Mouse (Mus musculus) cerebellum, adult 18-20 months (tissue): ENCODE data around the gene Vmn2r89.
"Not testable (repeated sequence)": the region's sequence is repeated elsewhere in the genome, so short reads cannot be mapped to it uniquely, and the experiment has no call there.

Experiments used
- DNase-seq, 2 experiments: peaks; one replicate each; pipeline ENCODE4 v3.0.0; 2021

Gene Vmn2r89

DNA sequence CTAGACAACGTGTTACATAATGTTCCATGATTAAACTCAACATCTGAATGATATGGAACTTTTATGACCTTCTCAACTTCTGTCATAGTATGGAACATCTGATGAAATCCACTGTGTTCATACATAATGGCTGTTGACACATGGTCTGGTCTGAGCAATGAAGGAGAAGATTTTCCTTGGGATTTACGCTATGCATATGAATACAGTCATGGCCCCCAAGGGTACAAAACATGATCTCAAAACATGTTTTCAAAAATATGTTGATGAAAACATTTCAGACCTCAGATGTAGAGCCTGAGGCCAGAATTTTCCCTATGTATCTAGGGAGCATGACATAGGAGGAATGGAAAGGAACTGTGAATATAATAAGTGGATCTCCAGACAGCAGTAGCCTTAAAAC lies at the start of gene Vmn2r89:
Gene Vmn2r89, plus strand, starts transcription at position 301 of the 400 bp plus-strand sequence.
- DNase-seq, result not testable (repeated sequence)

- DNase-seq, result no peak
These were observed 41.1 kb upstream of the Vmn2r89 start, which contains the start of gene Vmn2r88 for GRCm38 (mm10) chr14:51410520-51410919. Gene Vmn2r88, plus strand, starts transcription at chr14:51410820.

- no peak for DNase-seq
These were observed 27.8 kb upstream of the Vmn2r89 start for GRCm38 (mm10) chr14:51423885-51424284.

- DNase-seq, result peak in 1 of 2 experiments; percentile 4
These were observed 21.5 kb upstream of the Vmn2r89 start for GRCm38 (mm10) chr14:51430138-51430537.

GRCm38 (mm10) chr14:51434546-51434945 lies 17.1 kb upstream of the Vmn2r89 start:
- no peak for DNase-seq

- DNase-seq, result no peak
These were observed 16.6 kb upstream of the Vmn2r89 start for GRCm38 (mm10) chr14:51435020-51435419.

- no peak for DNase-seq
These were observed 12.7 kb upstream of the Vmn2r89 start for GRCm38 (mm10) chr14:51438955-51439354.

DNA sequence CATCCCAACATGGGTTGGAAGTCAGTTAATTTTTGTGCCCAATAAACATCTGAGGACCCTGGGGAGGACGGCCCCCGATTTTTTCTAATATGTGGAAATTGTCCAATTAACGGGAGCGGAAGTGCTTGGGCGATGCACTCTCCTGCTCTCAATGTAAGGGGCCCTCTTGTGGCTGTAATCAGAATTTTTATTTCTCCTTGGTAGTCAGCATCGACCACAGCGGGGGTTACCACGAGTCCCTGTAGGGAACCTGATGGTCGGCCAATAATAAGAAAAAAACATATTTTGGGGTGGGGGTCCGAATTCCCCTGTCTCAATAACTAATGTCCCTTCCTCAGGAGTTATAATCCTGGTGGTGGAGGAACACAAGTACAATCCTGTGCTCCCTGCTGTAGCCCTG lies 28.6 kb downstream of the Vmn2r89 start:
- not testable (repeated sequence) for DNase-seq

- DNase-seq, result not testable (repeated sequence)
These were observed 29.8 kb downstream of the Vmn2r89 start for GRCm38 (mm10) chr14:51481332-51482015.

- DNase-seq, result no peak
These were observed 30.5 kb downstream of the Vmn2r89 start for GRCm38 (mm10) chr14:51482051-51482715.

DNA sequence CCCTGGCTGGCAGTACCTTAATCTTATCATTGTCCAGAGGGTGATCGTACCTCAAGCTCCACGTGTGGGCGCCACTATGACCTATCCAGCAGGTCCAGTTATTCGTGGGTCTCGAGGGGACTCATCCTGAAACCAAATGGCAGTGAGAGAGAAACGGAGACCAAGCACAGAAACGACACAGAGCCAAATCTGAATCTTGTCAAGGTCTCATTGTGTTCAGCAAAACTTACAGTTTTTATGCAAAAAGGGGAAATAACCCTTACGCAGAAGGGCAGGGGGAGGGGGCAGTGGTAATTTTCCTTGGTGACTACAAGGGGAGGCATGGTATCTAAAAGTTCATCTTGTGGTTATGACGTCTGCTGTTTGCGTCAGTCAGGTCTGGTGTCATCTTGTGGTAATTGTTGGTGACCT lies 31.3 kb downstream of the Vmn2r89 start:
- DNase-seq, result not testable (repeated sequence)

- no peak for DNase-seq
These were observed 32.0 kb downstream of the Vmn2r89 start for GRCm38 (mm10) chr14:51483671-51484070.

GRCm38 (mm10) chr14:51486111-51486510 lies 34.5 kb downstream of the Vmn2r89 start:
- no peak for DNase-seq

- no peak for DNase-seq
These were observed 44.1 kb downstream of the Vmn2r89 start for GRCm38 (mm10) chr14:51495781-51496180.

DNA sequence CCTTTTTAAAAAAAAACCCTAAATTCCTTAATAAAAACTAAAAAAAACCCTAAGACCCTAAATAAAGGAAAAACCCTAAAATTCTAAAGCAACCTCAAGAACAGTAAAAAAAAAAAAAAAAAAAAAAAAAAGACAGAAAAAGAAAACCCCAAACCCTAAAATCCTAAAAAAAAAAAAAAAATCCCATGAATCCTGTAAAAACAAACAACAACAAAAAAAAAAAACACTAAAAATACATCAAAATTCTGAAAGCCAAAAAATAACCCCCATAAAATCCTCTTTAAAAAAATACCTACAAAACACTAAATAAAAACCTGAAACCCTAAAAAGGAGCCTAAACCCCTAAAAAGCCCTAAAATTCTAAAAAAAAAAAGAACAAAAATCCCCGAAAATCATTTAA lies 45.3 kb downstream of the Vmn2r89 start:
- DNase-seq, result no peak

DNA sequence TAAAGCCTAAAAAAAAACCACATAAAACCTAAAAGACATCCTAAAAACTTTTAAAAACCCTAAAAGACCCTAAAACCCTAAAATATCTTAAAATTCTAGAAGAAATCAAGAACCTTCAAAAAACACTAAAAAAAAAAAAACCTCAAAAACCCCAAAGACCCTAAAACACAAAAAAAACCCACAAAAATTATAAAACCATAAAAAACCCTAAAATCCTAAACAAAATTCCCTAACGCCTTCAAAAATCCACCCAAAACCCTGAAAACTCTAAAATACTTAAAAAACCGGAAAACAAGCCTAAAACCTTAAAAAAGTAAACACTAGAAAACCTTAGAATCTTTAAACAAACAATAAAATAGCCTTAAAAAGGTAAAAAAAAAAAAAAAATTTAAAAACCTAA lies 46.3 kb downstream of the Vmn2r89 start:
- no peak for DNase-seq

DNA sequence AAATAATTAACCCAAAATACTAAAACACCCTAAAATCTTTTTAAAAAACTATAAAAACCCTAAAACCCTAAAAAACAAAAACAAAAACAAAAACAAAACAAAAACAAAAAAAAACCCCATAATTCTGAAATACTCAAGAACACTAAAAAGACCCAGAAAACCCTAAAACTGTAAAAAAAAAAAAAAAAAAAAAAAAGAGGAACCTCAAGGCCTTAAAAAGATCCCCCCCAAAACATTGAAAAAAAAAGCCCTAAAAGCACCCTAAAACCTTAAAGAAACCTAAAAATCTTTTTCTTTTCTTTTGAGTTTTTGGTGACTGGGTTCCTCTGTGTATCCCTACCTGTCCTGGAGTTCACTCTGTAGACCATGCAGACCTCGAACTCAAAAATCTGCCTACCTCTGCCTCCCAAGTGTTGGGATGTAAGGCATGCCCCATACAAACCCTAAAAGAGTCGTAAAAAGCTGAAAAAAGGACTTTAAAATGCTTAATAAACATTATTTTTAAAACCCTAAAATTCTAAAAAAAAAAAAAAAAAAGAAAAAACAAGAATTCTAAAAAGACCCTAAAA lies 48.1 kb downstream of the Vmn2r89 start:
- DNase-seq, result no peak

- no peak for DNase-seq
These were observed 48.8 kb downstream of the Vmn2r89 start for GRCm38 (mm10) chr14:51500461-51500860.

DNA sequence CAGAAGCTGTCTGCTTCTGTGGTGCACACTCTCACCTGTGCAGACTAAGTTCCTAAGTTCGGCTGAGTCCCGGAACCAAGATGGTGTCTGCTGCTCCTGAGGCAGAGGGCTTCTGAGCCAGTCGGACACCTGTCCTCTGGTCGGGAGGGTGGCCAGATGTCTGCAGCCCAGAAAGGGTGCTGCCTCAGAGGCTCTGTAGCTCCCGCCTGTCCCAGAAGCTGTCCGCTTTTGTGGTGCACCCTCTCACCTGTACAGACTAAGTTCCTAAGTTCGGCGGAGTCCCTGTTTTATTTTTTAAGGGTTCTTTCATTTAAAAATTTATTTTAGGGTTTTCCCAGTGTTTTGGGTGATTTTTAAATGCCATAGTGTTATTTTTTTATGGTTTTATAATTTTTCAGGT lies 55.8 kb downstream of the Vmn2r89 start:
- DNase-seq, result no peak
